Mouse (Mus musculus) brain, embryonic 14.5 days (tissue): Measurements from ENCODE around the gene Gli2.

Experiments
- CTCF ChIP-seq: fragments of 200-500 bp; IDR thresholded peaks from 2 replicates; pipeline ENCODE4 v1.5.1; 2012; ENCODE audit warnings: inconsistent platforms, mild to moderate bottlenecking, moderate library complexity, borderline replicate concordance; ENCODE audit not compliant: insufficient read depth, insufficient read length; ENCODE audit errors: extremely low read depth
- POLR2A ChIP-seq: fragments of 200-500 bp; IDR thresholded peaks from 2 replicates; pipeline ENCODE4 v1.6.1; 2012; ENCODE audit warnings: mild to moderate bottlenecking, inconsistent platforms, borderline replicate concordance; ENCODE audit not compliant: poor library complexity, insufficient read depth, insufficient read length, severe bottlenecking; ENCODE audit errors: extremely low read depth

GRCm38 (mm10) chr1:118880781-118881247, 172.6 kb downstream of the Gli2 start:
- TF ChIP-seq POLR2A: no peak
- no peak for TF ChIP-seq CTCF
